Mouse (Mus musculus) retina, postnatal 7 days (tissue): ENCODE measurements around the gene Olfr1143.

ENCODE experiments used
- DNase-seq: peaks from one replicate; pipeline ENCODE4 v3.0.0-alpha.2; 2012; ENCODE audit warnings: low read depth, low spot score

The Olfr1143 gene

GRCm38 (mm10) chr2:87800292-87800691, at the start of gene Olfr1143:
Gene Olfr1143, plus strand, starts transcription at chr2:87800592.
- DNase-seq: no peak

DNA sequence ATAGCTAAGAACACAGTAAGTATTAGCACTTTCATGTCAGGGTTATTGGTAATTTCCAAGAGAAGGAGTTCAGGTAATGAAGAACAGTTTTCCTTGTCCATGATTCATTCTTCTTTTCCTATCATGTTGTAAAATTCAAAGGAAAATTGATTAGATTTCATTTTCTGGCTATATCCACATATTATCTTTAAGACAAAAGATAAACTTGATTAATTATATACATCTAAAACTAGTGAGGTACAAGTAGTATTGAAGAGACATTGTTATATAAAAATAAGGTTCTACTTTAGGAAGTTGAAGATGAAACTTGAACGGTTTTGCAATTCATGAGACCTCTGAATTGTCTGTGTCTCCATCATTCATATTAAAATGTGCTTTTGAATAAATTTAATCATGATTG, 46.5 kb upstream of the Olfr1143 start, which contains the start of gene Olfr1141:
Olfr1141 (minus strand) TSS at position 101 of the 400 bp plus-strand sequence.
- no peak for DNase-seq

GRCm38 (mm10) chr2:87776143-87776542, 24.2 kb upstream of the Olfr1143 start:
- DNase-seq: no peak

GRCm38 (mm10) chr2:87779183-87779582, 21.2 kb upstream of the Olfr1143 start, which contains the start of gene Olfr152:
Gene Olfr152, plus strand, starts transcription at chr2:87779483.
- DNase-seq: no peak

DNA sequence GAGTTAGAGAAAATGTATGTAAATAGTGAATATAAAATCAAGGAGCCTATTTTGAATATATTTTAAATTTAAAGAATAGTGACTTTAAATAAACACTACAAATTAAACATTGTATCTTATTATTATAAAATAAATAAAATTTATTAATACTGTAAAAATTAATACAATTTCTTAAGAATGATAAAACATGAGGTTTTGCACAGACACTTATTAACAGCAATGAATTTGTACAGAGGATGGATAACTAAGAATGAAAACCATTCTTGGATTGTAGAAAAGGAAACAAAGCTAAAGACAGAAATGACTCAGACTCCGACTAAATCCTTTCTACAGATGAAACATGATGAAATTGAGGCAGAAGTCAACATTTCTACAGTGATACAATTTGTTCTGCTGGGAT, 9.1 kb downstream of the Olfr1143 start, which contains the start of gene Olfr1145:
Olfr1145 (plus strand) TSS at position 301 of the 400 bp plus-strand sequence.
- DNase-seq: no peak

GRCm38 (mm10) chr2:87830233-87830632, 29.8 kb downstream of the Olfr1143 start, which contains the start of gene Olfr1148:
Gene Olfr1148, plus strand, starts transcription at chr2:87830533.
- no peak for DNase-seq

- DNase-seq: no peak
Observed at GRCm38 (mm10) chr2:87843693-87844092, 43.3 kb downstream of the Olfr1143 start, which contains the start of gene Olfr1150-ps1. Gene Olfr1150-ps1, plus strand, starts transcription at chr2:87843993.
